Mouse (Mus musculus) layer of hippocampus, adult 18-20 months (tissue): ENCODE data around the gene Gm20708. TPM values are rescaled to one million over a fixed set of nuclear protein-coding genes. Genes with fewer than 3 reads are reported as not detected.
"Not testable (repeated sequence)": the region's sequence is repeated elsewhere in the genome, so short reads cannot be mapped to it uniquely, and the experiment has no call there.

Experiments
- DNase-seq, 2 experiments: peaks; one replicate each; pipeline ENCODE4 v3.0.0; 2022; ENCODE audit warnings: low spot score in 2 of 2
- total RNA-seq, 2 experiments: library from RNA; stranded (reverse); gene quantifications; 2 replicates each; pipeline ENCODE4 v1.2.3; 2021

Gene Gm20708
- total RNA-seq, 2 experiments from 2014 or later: 1.5 to 2.2 TPM

- DNase-seq: no peak
Observed at GRCm38 (mm10) chr11:117830401-117830800, 20.9 kb downstream of the Gm20708 start.

DNA sequence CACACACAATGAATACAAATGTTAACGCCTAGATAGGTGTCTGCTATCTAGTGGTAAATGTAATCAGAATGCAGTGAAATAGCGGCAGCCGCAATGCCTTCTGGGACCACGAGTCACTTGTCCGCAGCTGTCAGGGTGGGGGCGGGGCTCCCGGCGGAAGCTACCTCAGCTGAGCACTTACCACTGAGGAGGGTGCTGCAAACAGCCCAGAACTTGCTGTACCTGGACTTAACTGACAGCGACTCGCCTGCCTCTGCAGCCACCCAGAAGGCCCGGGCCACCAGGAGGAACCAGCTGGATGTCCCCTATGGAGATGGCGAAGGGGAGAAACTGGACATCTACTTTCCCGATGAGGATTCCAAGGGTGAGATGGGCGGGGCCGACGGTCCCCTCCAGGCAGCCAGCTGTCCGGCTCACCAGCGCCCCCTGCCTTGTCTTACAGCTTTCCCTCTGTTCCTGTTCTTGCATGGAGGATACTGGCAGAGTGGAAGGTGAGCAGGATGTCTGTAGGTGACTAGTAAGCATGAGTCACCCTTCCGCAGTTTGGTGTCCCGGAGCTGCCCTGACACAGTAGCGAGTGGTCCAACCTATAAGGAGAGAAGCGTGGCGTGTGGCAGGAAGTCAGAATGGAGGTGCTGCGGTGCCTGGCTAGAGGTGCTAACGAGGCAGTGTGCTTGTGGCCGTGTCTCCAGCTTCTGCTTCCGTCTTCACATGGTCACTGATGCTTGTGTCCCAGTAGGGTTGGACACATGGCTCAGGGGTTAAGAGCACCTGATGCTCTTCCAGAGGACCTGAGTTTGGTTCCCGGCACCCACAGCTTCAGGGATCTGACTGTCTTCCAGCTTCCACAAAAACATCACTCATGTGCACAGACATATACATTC lies 22.9 kb downstream of the Gm20708 start:
- DNase-seq: peak; percentile 46 to 60

GRCm38 (mm10) chr11:117833509-117833908 lies 24.0 kb downstream of the Gm20708 start:
- not testable (repeated sequence) for DNase-seq

- DNase-seq: no peak
Observed at GRCm38 (mm10) chr11:117834086-117834485, 24.6 kb downstream of the Gm20708 start.

GRCm38 (mm10) chr11:117836306-117836705 lies 26.8 kb downstream of the Gm20708 start:
- DNase-seq: peak; percentile 19 to 30

- DNase-seq: no peak
Observed at GRCm38 (mm10) chr11:117838572-117838971, 29.1 kb downstream of the Gm20708 start.

- DNase-seq: no peak
Observed at GRCm38 (mm10) chr11:117839021-117839420, 29.6 kb downstream of the Gm20708 start.

DNA sequence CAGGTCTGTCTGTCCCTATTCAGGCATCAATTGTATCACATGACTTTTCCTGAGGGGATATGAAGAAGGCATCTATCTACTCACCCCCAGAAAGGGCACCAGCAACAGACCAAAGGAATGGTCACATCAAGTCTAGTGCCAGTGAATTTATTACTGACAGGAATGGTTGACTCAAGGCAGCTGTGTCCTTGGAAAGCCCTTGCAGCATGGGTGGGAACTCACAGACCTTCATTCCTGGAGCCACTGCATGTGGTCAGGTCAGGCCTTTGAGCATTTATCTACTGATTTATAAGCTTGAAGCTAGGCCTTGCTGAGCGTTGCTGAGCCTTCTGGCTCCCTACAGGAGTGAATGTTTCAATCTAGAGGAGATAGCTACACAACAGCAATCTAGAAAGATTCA lies 31.4 kb downstream of the Gm20708 start:
- DNase-seq: no peak

- no peak for DNase-seq
Observed at GRCm38 (mm10) chr11:117843434-117843833, 34.0 kb downstream of the Gm20708 start.

- DNase-seq: no peak
Observed at GRCm38 (mm10) chr11:117844997-117845396, 35.5 kb downstream of the Gm20708 start.

- no peak for DNase-seq
Observed at GRCm38 (mm10) chr11:117845651-117846050, 36.2 kb downstream of the Gm20708 start.

- no peak for DNase-seq
Observed at GRCm38 (mm10) chr11:117846640-117847039, 37.2 kb downstream of the Gm20708 start.

- no peak for DNase-seq
Observed at GRCm38 (mm10) chr11:117847593-117848215, 38.2 kb downstream of the Gm20708 start.

DNA sequence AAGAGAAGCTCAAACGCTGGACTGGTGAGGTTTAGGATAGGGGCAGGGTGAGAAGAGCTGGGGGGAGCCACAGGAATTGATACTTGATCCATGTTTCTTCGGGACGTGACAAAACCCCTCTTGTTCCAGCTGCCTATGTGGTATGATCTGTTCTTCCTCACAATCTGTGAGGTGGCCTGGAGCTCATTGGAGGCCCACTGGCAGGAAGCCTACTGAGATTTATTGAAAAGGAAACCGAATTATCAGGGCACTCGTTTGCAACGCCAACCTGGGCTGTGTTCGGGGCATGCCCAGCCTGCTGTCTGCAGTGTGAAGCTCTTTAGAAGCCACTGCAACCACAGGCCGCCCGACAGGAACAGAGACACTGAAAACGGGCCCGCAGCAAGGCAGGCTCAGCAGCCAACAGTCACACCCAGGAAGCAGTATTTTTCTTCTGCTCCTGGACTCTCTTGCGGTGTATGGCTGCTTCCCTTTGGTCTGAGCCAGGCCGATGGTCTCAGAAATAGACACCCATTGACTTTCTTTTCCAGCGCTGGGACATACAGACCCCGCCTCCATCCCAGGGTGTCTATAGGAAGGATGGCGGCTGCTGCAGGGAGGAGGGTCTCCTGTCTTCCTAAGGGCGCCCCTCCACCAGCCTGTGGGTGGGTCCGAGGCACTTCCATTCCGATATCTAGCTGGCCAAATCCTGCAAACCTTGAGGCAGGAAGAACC lies 39.0 kb downstream of the Gm20708 start:
- peak in 1 of 2 experiments; percentile 45 for DNase-seq

DNA sequence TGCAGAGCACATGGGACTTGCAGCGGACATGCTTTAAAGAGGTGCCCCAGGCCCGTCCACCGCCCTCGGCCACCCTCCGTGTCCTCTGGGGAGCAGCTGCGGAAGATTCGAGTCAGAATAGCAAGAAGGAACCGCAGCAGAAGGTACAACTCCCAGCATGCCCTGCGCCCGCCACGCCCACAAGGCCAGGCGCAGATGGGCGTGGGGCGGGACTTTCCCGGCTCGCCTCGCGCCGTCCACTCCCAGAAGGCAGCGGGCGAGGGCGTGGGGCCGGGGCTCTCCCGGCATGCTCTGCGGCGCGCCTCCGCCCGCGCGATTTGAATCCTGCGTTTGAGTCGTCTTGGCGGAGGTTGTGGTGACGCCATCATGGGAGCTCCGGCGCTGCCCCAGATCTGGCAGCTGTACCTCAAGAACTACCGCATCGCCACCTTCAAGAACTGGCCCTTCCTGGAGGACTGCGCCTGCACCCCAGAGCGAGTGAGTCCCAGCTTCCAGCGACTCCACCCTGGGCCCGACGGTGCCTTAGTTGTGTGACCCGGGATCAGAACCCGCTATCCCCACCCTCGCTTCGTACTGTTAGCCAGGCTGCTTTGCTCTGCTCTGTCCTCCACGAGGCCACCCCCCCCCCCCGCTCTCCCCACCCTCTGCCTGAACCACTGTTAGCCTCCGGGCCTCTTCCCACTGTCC lies 39.7 kb downstream of the Gm20708 start, which contains the start of gene Birc5:
Gene Birc5, plus strand, starts transcription at position 267 of the 687 bp plus-strand sequence.
- DNase-seq: peak; percentile 93 to 97

DNA sequence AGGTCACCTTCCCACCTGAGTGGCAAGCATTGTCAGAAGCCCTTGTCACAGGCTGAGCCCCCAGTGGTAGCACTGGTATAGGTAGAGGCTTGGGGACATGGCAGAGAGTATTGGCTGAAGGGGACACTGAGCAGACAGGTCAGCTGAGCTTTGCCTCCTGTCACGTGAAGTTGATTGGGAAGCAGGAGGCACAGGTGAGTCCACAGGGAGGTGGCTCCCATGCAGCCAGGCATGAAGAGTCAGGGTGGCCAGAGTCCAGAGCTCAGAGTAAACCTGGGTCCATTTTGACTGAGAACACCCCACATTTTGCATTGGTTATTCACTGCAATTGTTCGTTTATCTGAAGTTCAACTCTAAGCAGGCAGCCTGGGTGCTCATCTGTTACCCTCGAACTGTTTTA lies 43.4 kb downstream of the Gm20708 start:
- DNase-seq: no peak

DNA sequence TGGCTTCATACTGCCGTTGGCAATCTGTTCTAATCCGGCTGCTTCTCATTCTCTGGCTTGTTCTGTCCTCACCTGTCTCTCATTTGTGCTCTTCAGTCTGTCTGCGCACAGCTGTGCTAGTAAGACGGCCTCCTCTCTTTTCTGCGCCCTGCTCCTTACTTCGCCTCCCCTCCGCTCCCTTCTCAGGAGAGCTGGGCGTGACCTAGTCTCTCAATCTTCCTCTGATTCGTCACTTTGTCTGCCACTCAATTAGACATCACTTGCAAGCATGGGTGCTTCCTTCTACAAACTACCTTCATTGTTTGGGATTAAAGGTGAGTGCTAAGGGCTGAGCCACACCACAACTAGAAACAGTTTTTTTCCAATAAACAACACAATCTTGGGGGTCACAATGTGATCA lies 44.8 kb downstream of the Gm20708 start:
- DNase-seq: no peak

GRCm38 (mm10) chr11:117855360-117855759 lies 45.9 kb downstream of the Gm20708 start:
- DNase-seq: no peak

DNA sequence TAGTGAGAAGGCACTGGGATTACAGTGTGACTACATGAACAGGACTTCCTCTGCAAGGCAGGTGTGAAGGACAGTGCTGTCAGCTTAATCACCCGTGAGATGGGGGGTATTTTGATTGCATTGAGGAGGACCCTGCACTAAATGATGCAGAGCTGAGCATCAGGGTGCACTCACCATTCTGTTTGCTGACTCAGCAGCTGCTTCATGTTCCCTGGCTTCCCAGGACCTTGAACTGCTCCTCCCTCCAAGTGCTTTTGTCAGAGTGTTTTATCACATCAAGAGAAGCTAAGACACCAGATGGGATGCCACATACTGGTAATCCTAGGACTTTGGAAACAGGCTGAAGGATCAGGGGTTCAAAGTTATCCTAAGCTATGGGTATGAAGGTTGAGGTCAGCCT lies 46.5 kb downstream of the Gm20708 start:
- DNase-seq: no peak

- no peak for DNase-seq
Observed at GRCm38 (mm10) chr11:117857462-117857861, 48.0 kb downstream of the Gm20708 start.

- no peak for DNase-seq
Observed at GRCm38 (mm10) chr11:117858392-117858791, 48.9 kb downstream of the Gm20708 start.
